Mouse (Mus musculus): ENCODE results near the gene Slc25a54. TPM values are rescaled to one million over a fixed set of nuclear protein-coding genes. Genes with fewer than 3 reads are reported as not detected.

The Slc25a54 gene
- total and polyA plus RNA-seq, 2 experiments from 2014 or later: 0.12 TPM; not detected in 1

DNA sequence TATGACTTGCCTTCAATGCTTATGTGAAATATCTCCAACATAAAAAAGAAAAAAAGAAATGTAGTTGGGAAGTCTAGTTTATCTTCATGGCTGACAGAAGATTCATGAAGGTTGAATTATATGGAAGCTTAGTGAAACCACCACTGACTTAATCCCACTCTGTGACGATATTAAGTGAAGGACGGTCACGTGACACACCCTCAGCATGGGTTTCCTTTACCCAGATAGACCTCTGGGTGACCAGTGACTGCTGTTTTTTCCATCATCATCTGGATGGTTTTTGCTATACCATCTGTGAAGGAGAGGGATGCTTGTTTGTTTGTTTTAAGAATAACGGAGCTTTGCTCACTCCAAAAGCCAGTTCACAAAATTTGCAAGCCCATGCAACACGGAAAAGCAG, 39.3 kb downstream of the Slc25a54 start:
- H3K4me1 ChIP-seq (ENCODE audit: insufficient read depth, low read length): 0 out of 2 replicates have a peak, but pooled peaks cover 6% of the 10 kb centered on the region
- TF ChIP-seq CTCF (IDR thresholded peaks at IDR 0.05): no peak
- H3K27ac ChIP-seq (ENCODE audit: low read depth, low read length): no peak overlapping the region
- 81% methylated on average over 5 of the region's 5 CpGs for WGBS
- H3K36me3 ChIP-seq (ENCODE audit: insufficient read depth, low read length): no peaks in the 10 kb centered on the region
- no peaks in the 10 kb centered on the region; the same call in 1 of the 2 replicates for H3K9me3 ChIP-seq (ENCODE audit: low read length)
- no peak overlapping the region for H3K9ac ChIP-seq (replicated peaks; ENCODE audit: low read length, poor library complexity, severe bottlenecking)
- DNase-seq (ENCODE audit: low spot score) (no peak), ATAC-seq (ENCODE audit: low FRiP score) (no peak)
- no peak overlapping the region for H3K4me3 ChIP-seq (ENCODE audit: low read depth, low read length)
- no peaks in the 10 kb centered on the region for H3K27me3 ChIP-seq (ENCODE audit: insufficient read depth, low read length)
- no peak overlapping the region for H3K4me2 ChIP-seq (ENCODE audit: low read depth, low read length, poor library complexity, severe bottlenecking)

- 86% methylated on average over 5 of the region's 5 CpGs for WGBS
- H3K4me1 ChIP-seq (ENCODE audit: insufficient read depth, low read length): 0 out of 2 replicates have a peak, but pooled peaks cover 6% of the 10 kb centered on the region
- DNase-seq (ENCODE audit: low spot score): no peak
- no peak overlapping the region for H3K4me3 ChIP-seq (ENCODE audit: low read depth, low read length)
- no peak for TF ChIP-seq CTCF (IDR thresholded peaks at IDR 0.05)
- ATAC-seq (ENCODE audit: low FRiP score): no peak
- no peak overlapping the region for H3K9ac ChIP-seq (replicated peaks; ENCODE audit: low read length, poor library complexity, severe bottlenecking)
- no peak overlapping the region for H3K4me2 ChIP-seq (ENCODE audit: low read depth, low read length, poor library complexity, severe bottlenecking)
- no peak overlapping the region for H3K27ac ChIP-seq (ENCODE audit: low read depth, low read length)
- no peaks in the 10 kb centered on the region for H3K36me3 ChIP-seq (ENCODE audit: insufficient read depth, low read length)
- H3K27me3 ChIP-seq (ENCODE audit: insufficient read depth, low read length): no peaks in the 10 kb centered on the region
- no peaks in the 10 kb centered on the region; the same call in 1 of the 2 replicates for H3K9me3 ChIP-seq (ENCODE audit: low read length)
Observed at GRCm38 (mm10) chr3:109119973-109120372, 39.7 kb downstream of the Slc25a54 start.

GRCm38 (mm10) chr3:109122641-109123530, 42.6 kb downstream of the Slc25a54 start, which contains the start of gene Slc25a24:
Slc25a24 (plus strand) TSS chr3:109123149.
- no peak for TF ChIP-seq CTCF (IDR thresholded peaks at IDR 0.05)
- 0 out of 2 replicates have a peak, but pooled peaks cover 6% of the 10 kb centered on the region for H3K4me1 ChIP-seq (ENCODE audit: insufficient read depth, low read length)
- peak within 1 kb of the TSS; percentile 59 for H3K4me3 ChIP-seq (ENCODE audit: low read depth, low read length)
- H3K9me3 ChIP-seq (ENCODE audit: low read length): no peaks in the 10 kb centered on the region
- no peaks in the 10 kb centered on the region for H3K36me3 ChIP-seq (ENCODE audit: insufficient read depth, low read length)
- no peaks in the 10 kb centered on the region for H3K27me3 ChIP-seq (ENCODE audit: insufficient read depth, low read length)
- DNase-seq (ENCODE audit: low spot score): peak; percentile 29
- no peak within 1 kb of the TSS for H3K27ac ChIP-seq (ENCODE audit: low read depth, low read length)
- 2% methylated on average over 41 of the region's 49 CpGs for WGBS
- peak; percentile 86 for ATAC-seq (ENCODE audit: low FRiP score)
- H3K4me2 ChIP-seq (ENCODE audit: low read depth, low read length, poor library complexity, severe bottlenecking): peak within 1 kb of the TSS; percentile 90
- peak within 1 kb of the TSS; percentile 68 for H3K9ac ChIP-seq (replicated peaks; ENCODE audit: low read length, poor library complexity, severe bottlenecking)

DNA sequence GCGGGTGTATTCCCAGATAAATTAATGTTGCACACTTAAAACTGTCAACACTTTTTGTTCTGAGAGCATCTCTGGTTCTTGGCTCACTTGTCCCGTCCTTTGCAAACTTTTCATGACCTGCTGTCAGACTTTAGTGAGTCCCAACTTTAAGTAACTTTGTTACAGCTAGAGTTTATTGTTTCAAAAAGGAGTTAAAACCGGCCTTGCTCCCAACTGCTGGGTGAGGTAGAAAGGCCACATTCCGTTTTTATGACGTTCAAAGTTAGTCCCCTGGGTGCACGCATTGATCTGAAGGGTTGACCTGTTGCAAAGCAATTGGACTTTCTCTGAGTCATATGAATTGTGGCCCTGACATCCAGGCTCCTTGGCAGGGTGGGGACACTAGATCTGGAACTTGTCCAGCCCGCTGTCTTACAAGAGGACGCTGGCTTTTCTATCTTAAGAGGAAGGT, 43.3 kb downstream of the Slc25a54 start:
- no peak for TF ChIP-seq CTCF (IDR thresholded peaks at IDR 0.05)
- Histone ChIP-seq H3K9me3 (ENCODE audit: low read length) (no peaks in the 10 kb centered on the region), H3K9ac (replicated peaks; ENCODE audit: low read length, poor library complexity, severe bottlenecking) (peak overlapping the region; percentile 68), H3K36me3 (ENCODE audit: insufficient read depth, low read length) (no peaks in the 10 kb centered on the region), H3K27me3 (ENCODE audit: insufficient read depth, low read length) (no peaks in the 10 kb centered on the region), H3K4me2 (ENCODE audit: low read depth, low read length, poor library complexity, severe bottlenecking) (peak overlapping the region; percentile 90), H3K4me1 (ENCODE audit: insufficient read depth, low read length) (0 out of 2 replicates have a peak, but pooled peaks cover 6% of the 10 kb centered on the region), H3K4me3 (ENCODE audit: low read depth, low read length) (peak overlapping the region; percentile 59), H3K27ac (ENCODE audit: low read depth, low read length) (no peak overlapping the region)
- ATAC-seq (ENCODE audit: low FRiP score): no peak
- DNase-seq (ENCODE audit: low spot score): peak; percentile 20
- 11% methylated on average over 8 of the region's 8 CpGs for WGBS

DNA sequence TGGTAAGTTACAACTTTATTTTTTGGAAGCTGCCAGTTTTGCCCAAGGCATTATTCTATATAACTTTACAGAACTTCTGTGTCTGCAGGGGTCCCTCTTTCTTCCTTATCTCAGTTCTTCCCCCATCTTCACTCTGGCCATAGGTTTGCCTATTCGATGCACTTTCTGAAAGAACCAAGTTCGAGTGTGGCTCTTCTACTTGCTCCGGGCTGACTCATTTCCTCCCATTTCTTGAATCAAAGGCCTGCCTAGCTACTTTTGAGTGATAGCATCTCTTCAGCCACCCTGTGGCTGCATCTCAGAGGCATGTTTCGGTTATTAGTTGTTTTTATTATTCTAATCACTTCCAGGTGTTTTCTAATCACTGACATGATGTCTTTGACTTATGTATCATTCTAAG, 43.8 kb downstream of the Slc25a54 start:
- no peaks in the 10 kb centered on the region for H3K36me3 ChIP-seq (ENCODE audit: insufficient read depth, low read length)
- H3K4me3 ChIP-seq (ENCODE audit: low read depth, low read length): no peak overlapping the region
- DNase-seq (ENCODE audit: low spot score) (no peak), ATAC-seq (ENCODE audit: low FRiP score) (no peak)
- H3K4me1 ChIP-seq (ENCODE audit: insufficient read depth, low read length): 0 out of 2 replicates have a peak, but pooled peaks cover 6% of the 10 kb centered on the region
- no peaks in the 10 kb centered on the region for H3K27me3 ChIP-seq (ENCODE audit: insufficient read depth, low read length)
- TF ChIP-seq CTCF (IDR thresholded peaks at IDR 0.05): no peak
- H3K9ac ChIP-seq (replicated peaks; ENCODE audit: low read length, poor library complexity, severe bottlenecking): no peak overlapping the region
- WGBS: 60% methylated on average over 4 of the region's 4 CpGs
- no peaks in the 10 kb centered on the region for H3K9me3 ChIP-seq (ENCODE audit: low read length)
- no peak overlapping the region for H3K4me2 ChIP-seq (ENCODE audit: low read depth, low read length, poor library complexity, severe bottlenecking)
- H3K27ac ChIP-seq (ENCODE audit: low read depth, low read length): no peak overlapping the region

DNA sequence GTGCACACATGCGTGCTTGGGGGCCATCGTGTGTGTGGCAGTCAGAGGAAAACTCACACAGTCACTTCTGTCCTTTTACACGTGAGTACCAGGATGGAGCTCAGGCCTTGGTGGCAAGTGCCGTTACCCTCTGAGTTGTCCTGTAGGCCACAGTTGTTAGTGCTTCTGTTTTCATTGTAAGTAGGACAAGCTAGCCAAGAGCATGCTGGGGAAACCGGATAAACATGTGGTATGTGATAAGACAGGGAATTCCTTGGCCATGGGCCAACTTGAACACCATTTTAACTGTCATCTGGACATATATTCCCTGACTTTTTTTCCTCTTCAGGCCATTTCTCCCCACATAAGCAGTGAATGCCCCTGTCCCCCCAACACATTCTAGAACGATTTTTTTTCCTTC, 45.3 kb downstream of the Slc25a54 start:
- 84% methylated on average over 6 of the region's 6 CpGs for WGBS
- H3K4me3 ChIP-seq (ENCODE audit: low read depth, low read length): no peak overlapping the region
- no peak overlapping the region for H3K9ac ChIP-seq (replicated peaks; ENCODE audit: low read length, poor library complexity, severe bottlenecking)
- no peaks in the 10 kb centered on the region for H3K9me3 ChIP-seq (ENCODE audit: low read length)
- DNase-seq (ENCODE audit: low spot score) (no peak), ATAC-seq (ENCODE audit: low FRiP score) (no peak)
- no peak overlapping the region for H3K4me2 ChIP-seq (ENCODE audit: low read depth, low read length, poor library complexity, severe bottlenecking)
- H3K27me3 ChIP-seq (ENCODE audit: insufficient read depth, low read length): no peaks in the 10 kb centered on the region
- H3K36me3 ChIP-seq (ENCODE audit: insufficient read depth, low read length): no peaks in the 10 kb centered on the region
- no peak for TF ChIP-seq CTCF (IDR thresholded peaks at IDR 0.05)
- 0 out of 2 replicates have a peak, but pooled peaks cover 6% of the 10 kb centered on the region for H3K4me1 ChIP-seq (ENCODE audit: insufficient read depth, low read length)
- no peak overlapping the region for H3K27ac ChIP-seq (ENCODE audit: low read depth, low read length)

Data from midbrain, postnatal 0 days (tissue).